Mouse (Mus musculus) embryonic facial prominence, embryonic 12.5 days (tissue): ENCODE results near the gene Phospho1. TPM values are rescaled to one million over a fixed set of nuclear protein-coding genes. Genes with fewer than 3 reads are reported as not detected.

Experiments used
- ATAC-seq: fragments of 200-750 bp; cut with Nextera tagmentation; 2 replicates; pipeline ENCODE4 v1.8.0; 2017; ENCODE audit not compliant: insufficient number of reproducible peaks, insufficient read depth, low FRiP score, low TSS enrichment
- H3K27ac ChIP-seq: fragments of 300-500 bp; sonication (generic); 2 replicates; pipeline ENCODE4 v1.5.1; 2016; ENCODE audit warnings: mild to moderate bottlenecking
- H3K27me3 ChIP-seq: fragments of 300-500 bp; sonication (generic); 2 replicates; pipeline ENCODE4 v1.6.1; 2016; ENCODE audit warnings: mild to moderate bottlenecking, moderate library complexity
- H3K36me3 ChIP-seq: fragments of 300-500 bp; sonication (generic); 2 replicates; pipeline ENCODE4 v1.6.1; 2016; ENCODE audit warnings: mild to moderate bottlenecking
- H3K4me1 ChIP-seq: fragments of 300-500 bp; sonication (generic); 2 replicates; pipeline ENCODE4 v1.6.1; 2016
- H3K4me2 ChIP-seq: fragments of 300-500 bp; sonication (generic); replicated peaks from 2 replicates; pipeline ENCODE4 v1.6.1; 2016; ENCODE audit warnings: mild to moderate bottlenecking, moderate library complexity
- H3K4me3 ChIP-seq: fragments of 300-500 bp; sonication (generic); 2 replicates; pipeline ENCODE4 v1.5.1; 2016; ENCODE audit warnings: mild to moderate bottlenecking
- H3K9ac ChIP-seq: fragments of 300-500 bp; sonication (generic); 2 replicates; pipeline ENCODE4 v1.6.1; 2016; ENCODE audit warnings: mild to moderate bottlenecking, moderate library complexity
- H3K9me3 ChIP-seq: fragments of 300-500 bp; sonication (generic); 2 replicates; pipeline ENCODE4 v1.6.1; 2016; ENCODE audit warnings: mild to moderate bottlenecking, moderate library complexity
- WGBS: fragments of 180-500 bp; shearing (Covaris S2); methylation state at CpG from one replicate; pipeline ENCODE4 v1.1.7; 2016; 5-methylcytosine and 5-hydroxymethylcytosine counted together
- polyA plus RNA-seq: library from polyadenylated mRNA; unstranded; fragments of >200 nt; fragmentation: Nextera tagmentation; extraction: Ambion mirVana; gene quantifications from 2 replicates; pipeline ENCODE4 v1.2.1, GENCODE M21; 2016

Phospho1 gene
- polyA plus RNA-seq, 1 experiment from 2014 or later: not detected

DNA sequence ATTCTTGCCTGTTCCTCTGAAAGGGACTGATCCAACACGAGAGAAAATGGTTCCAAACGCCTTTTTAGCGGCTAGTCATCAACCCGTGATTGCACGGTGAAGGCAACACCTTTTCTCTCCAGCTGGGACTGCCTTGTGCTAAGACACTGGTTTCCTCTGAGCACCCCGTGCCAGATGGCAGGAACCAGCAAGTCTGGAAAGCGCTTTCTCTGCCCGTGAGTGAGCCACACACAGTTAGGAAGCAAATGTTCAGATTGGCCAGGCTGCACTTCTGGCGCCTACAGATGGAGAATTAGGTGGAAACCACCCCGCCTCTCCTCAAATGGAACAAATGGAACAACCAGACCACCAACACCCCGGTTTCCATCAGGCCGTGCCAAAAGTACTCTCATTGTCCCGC lies 32.5 kb upstream of the Phospho1 start:
- no peak overlapping the region for H3K9ac ChIP-seq
- H3K9me3 ChIP-seq: no peaks in the 10 kb centered on the region
- H3K27me3 ChIP-seq: peaks cover 12% of the 10 kb centered on the region
- no peak overlapping the region for H3K4me2 ChIP-seq
- H3K27ac ChIP-seq: no peak overlapping the region
- no peaks in the 10 kb centered on the region for H3K36me3 ChIP-seq
- no peak for ATAC-seq
- 84% methylated on average over 13 of the region's 13 CpGs for WGBS
- no peak overlapping the region for H3K4me3 ChIP-seq
- peaks cover 6% of the 10 kb centered on the region; the same call in 1 of the 2 replicates for H3K4me1 ChIP-seq

DNA sequence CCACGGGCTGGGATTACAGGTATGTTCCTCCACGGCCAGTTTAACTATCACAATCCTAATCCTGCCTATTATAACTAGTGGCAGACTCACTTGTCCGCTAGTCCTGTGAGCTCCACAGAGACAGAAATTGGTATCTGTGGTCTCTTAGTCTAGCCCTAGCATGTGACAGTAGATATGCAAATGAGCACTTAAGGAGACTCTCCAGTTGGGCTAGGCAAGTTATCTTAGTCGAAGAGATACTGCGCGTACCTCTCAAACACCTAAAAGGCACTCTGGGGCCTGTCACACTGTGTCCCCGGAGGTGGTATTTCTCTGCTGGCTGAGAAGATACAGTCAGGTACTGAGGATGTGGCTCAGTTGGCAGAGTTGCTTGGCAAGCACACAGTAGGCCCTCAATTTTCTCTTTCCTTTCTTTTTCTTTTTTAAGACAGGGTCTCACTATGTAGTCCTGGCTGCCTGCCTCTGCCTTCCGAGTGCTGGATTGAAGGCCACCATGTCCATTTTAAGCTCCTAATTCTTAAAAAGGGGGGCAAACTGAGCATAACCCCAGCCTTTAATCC lies 31.3 kb upstream of the Phospho1 start:
- Histone ChIP-seq H3K27me3 (peaks cover 21% of the 10 kb centered on the region), H3K36me3 (no peaks in the 10 kb centered on the region), H3K4me1 (peaks cover 9% of the 10 kb centered on the region; the same call in 1 of the 2 replicates), H3K9ac (no peak overlapping the region), H3K4me3 (no peak overlapping the region), H3K4me2 (no peak overlapping the region), H3K27ac (no peak overlapping the region), H3K9me3 (no peaks in the 10 kb centered on the region)
- 90% methylated on average over 8 of the region's 8 CpGs for WGBS
- no peak for ATAC-seq

DNA sequence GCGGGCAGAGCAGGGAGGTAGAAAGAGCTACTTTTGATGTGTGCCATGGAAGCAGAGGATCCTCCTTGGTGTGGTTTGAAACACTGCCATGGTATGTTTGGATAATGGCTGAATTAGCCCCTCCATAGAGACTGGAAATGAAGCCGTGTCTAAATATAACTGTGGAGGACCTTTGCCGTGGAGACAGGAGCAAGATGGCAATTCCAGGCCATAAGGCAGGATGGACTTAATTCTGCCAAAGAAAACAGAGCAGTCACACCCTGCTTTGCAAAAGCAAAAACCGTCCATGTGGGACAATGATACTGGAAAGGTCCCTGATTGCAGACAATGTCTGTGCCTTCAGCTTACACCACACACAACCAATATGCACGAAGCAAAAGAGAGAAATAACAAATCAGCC lies 30.1 kb upstream of the Phospho1 start:
- ATAC-seq: no peak
- no peak overlapping the region for H3K4me2 ChIP-seq
- H3K36me3 ChIP-seq: no peaks in the 10 kb centered on the region
- peaks cover 21% of the 10 kb centered on the region for H3K27me3 ChIP-seq
- WGBS: 56% methylated on average over 5 of the region's 5 CpGs
- H3K4me3 ChIP-seq: no peak overlapping the region
- no peak overlapping the region for H3K9ac ChIP-seq
- no peak overlapping the region for H3K27ac ChIP-seq
- H3K9me3 ChIP-seq: no peaks in the 10 kb centered on the region
- H3K4me1 ChIP-seq: peaks cover 9% of the 10 kb centered on the region; the same call in 1 of the 2 replicates

GRCm38 (mm10) chr11:95795582-95795981 lies 28.7 kb upstream of the Phospho1 start:
- Histone ChIP-seq H3K9me3 (no peaks in the 10 kb centered on the region), H3K4me2 (no peak overlapping the region), H3K4me3 (no peak overlapping the region), H3K36me3 (no peaks in the 10 kb centered on the region), H3K9ac (no peak overlapping the region), H3K27me3 (peaks cover 21% of the 10 kb centered on the region), H3K4me1 (peaks cover 9% of the 10 kb centered on the region; the same call in 1 of the 2 replicates), H3K27ac (no peak overlapping the region)
- 45% methylated on average over 5 of the region's 5 CpGs for WGBS
- ATAC-seq: no peak

DNA sequence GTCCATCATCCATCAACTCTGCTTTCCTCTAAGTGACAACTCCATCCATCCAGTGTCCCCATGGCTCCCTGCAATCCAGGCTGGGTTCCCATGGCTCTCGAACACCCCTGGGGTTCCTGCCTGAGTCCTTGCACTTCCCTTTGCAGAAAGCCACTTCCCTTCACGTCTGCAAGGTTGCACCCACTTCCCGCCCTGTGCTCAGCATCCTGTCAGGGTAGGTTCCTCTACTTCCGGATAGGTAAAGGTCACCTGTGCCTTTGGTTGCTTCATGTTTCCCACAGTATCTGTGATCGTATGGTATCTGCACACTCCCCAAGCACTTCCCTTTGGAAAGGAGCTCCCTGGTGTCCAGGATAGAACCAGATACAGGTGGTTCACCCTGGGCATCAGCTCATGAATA lies 19.3 kb upstream of the Phospho1 start:
- Histone ChIP-seq H3K36me3 (no peaks in the 10 kb centered on the region), H3K4me3 (no peak overlapping the region), H3K27me3 (no peaks in the 10 kb centered on the region), H3K9ac (no peak overlapping the region), H3K9me3 (peaks cover 6% of the 10 kb centered on the region), H3K4me1 (no peaks in the 10 kb centered on the region), H3K27ac (no peak overlapping the region), H3K4me2 (no peak overlapping the region)
- no peak for ATAC-seq
- WGBS: 72% methylated on average over 5 of the region's 5 CpGs

DNA sequence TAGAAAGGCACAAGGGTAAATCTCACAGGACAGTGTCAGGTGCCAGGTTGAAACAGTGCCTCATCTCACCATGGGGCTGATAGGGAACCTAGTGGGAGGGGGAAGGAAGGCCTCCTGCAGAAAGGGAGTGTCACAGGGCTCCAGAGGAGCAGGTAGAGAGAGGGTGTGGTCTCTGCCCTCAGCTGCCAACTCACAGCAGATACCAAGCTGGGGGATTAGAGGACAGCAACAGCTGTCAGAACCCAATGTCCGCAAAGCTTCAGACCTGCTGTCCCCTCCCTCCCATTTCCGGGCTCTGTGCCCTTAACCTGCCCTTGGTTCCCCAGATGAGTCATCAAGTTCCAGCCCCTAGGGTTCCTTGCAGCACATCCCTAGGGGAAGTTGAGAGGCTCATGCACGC lies 18.8 kb upstream of the Phospho1 start:
- Histone ChIP-seq H3K9me3 (peaks cover 6% of the 10 kb centered on the region), H3K4me2 (no peak overlapping the region), H3K27ac (no peak overlapping the region), H3K9ac (no peak overlapping the region), H3K27me3 (no peaks in the 10 kb centered on the region), H3K36me3 (no peaks in the 10 kb centered on the region), H3K4me3 (no peak overlapping the region), H3K4me1 (no peaks in the 10 kb centered on the region)
- no peak for ATAC-seq
- 40% methylated on average over 3 of the region's 3 CpGs for WGBS

- no peak overlapping the region for H3K27ac ChIP-seq
- no peaks in the 10 kb centered on the region for H3K27me3 ChIP-seq
- H3K9me3 ChIP-seq: peaks cover 6% of the 10 kb centered on the region
- H3K4me1 ChIP-seq: no peaks in the 10 kb centered on the region
- no peak overlapping the region for H3K9ac ChIP-seq
- no peak for ATAC-seq
- no peak overlapping the region for H3K4me3 ChIP-seq
- 91% methylated on average over 5 of the region's 5 CpGs for WGBS
- H3K36me3 ChIP-seq: no peaks in the 10 kb centered on the region
- H3K4me2 ChIP-seq: no peak overlapping the region
Observed at GRCm38 (mm10) chr11:95807884-95808283, 16.4 kb upstream of the Phospho1 start.

DNA sequence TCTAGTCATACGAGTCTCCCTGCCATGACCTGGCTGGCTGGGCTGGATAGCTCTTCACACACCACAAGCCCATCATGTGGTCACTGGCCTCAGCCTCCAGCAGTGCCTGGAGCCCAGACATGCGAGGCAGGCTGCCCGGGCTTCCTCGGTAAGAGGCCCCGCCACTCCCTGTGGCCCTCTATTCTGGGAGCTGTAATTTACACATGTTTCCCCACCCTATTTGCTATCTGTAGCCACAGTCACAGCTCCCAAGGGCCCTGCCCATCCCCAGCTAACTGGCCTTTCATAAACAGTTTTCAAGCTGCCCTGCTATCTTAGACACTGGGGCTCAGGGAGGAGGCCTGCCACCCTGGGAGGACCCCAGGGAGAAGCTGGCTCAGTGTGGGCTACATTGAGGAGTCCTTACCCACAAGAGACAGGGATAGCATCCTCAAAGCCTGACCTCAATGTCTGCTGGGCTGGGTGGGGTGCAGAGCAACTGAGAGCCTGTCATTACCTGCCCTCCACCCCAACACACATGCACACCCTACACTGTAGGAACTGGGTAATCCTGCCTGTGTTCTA lies 15.8 kb upstream of the Phospho1 start:
- Histone ChIP-seq H3K4me2 (no peak overlapping the region), H3K9ac (no peak overlapping the region), H3K27ac (no peak overlapping the region), H3K4me3 (no peak overlapping the region), H3K4me1 (no peaks in the 10 kb centered on the region), H3K9me3 (peaks cover 6% of the 10 kb centered on the region), H3K36me3 (no peaks in the 10 kb centered on the region), H3K27me3 (no peaks in the 10 kb centered on the region)
- no peak for ATAC-seq
- WGBS: 78% methylated on average over 5 of the region's 5 CpGs

- H3K9me3 ChIP-seq: peaks cover 6% of the 10 kb centered on the region
- no peaks in the 10 kb centered on the region for H3K27me3 ChIP-seq
- 53% methylated on average over 5 of the region's 5 CpGs for WGBS
- H3K9ac ChIP-seq: no peak overlapping the region
- H3K4me3 ChIP-seq: no peak overlapping the region
- H3K36me3 ChIP-seq: no peaks in the 10 kb centered on the region
- ATAC-seq: no peak
- no peaks in the 10 kb centered on the region for H3K4me1 ChIP-seq
- no peak overlapping the region for H3K27ac ChIP-seq
- no peak overlapping the region for H3K4me2 ChIP-seq
Observed at GRCm38 (mm10) chr11:95809603-95810002, 14.7 kb upstream of the Phospho1 start.

DNA sequence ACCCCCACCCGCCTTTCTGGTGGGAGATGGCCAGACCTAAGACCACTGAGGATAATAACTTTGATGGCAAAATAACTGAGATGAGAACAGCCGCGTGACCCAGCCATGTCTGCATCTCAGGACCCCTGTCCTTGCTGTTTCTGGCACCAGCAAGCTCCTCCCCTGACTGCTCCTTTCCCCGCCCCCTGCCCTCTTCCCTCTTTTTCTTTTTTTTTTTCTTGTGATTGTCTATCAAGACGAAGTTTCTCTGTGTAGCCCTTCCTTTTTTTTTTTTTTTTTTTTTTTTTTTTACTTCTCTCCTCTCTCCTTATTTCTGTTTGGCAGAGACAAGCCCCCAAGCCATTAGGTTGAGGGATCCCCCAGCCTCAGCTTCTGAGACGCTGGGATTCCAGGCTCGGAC lies 13.5 kb upstream of the Phospho1 start:
- H3K9me3 ChIP-seq: peaks cover 6% of the 10 kb centered on the region
- H3K27ac ChIP-seq: no peak overlapping the region
- H3K4me1 ChIP-seq: no peaks in the 10 kb centered on the region
- no peak overlapping the region for H3K9ac ChIP-seq
- H3K4me2 ChIP-seq: no peak overlapping the region
- H3K36me3 ChIP-seq: no peaks in the 10 kb centered on the region
- no peaks in the 10 kb centered on the region for H3K27me3 ChIP-seq
- no peak for ATAC-seq
- WGBS: 54% methylated on average over 7 of the region's 7 CpGs
- no peak overlapping the region for H3K4me3 ChIP-seq

GRCm38 (mm10) chr11:95811741-95812140 lies 12.6 kb upstream of the Phospho1 start:
- H3K4me3 ChIP-seq: no peak overlapping the region
- no peak overlapping the region for H3K9ac ChIP-seq
- H3K27ac ChIP-seq: no peak overlapping the region
- no peak overlapping the region for H3K4me2 ChIP-seq
- 79% methylated on average over 6 of the region's 6 CpGs for WGBS
- H3K9me3 ChIP-seq: peaks cover 6% of the 10 kb centered on the region
- H3K4me1 ChIP-seq: no peaks in the 10 kb centered on the region
- H3K27me3 ChIP-seq: no peaks in the 10 kb centered on the region
- H3K36me3 ChIP-seq: no peaks in the 10 kb centered on the region
- no peak for ATAC-seq

GRCm38 (mm10) chr11:95812224-95812623 lies 12.1 kb upstream of the Phospho1 start:
- WGBS: 66% methylated on average over 4 of the region's 4 CpGs
- H3K27me3 ChIP-seq: no peaks in the 10 kb centered on the region
- ATAC-seq: no peak

More at GRCm38 (mm10) chr11:95812224-95812623, 12.1 kb upstream of the Phospho1 start:
- H3K9me3 ChIP-seq: peaks cover 6% of the 10 kb centered on the region
- H3K4me3 ChIP-seq: no peak overlapping the region
- H3K27ac ChIP-seq: no peak overlapping the region
- no peaks in the 10 kb centered on the region for H3K4me1 ChIP-seq
- H3K9ac ChIP-seq: no peak overlapping the region
- H3K4me2 ChIP-seq: no peak overlapping the region
- H3K36me3 ChIP-seq: no peaks in the 10 kb centered on the region
